Mouse (Mus musculus): ENCODE measurements around the gene Enpp3.
A peak's percentile ranks its signal among the peaks of the same experiment; 100 is the strongest.

Gene Enpp3

GRCm38 (mm10) chr10:24842676-24843075, at the start of gene Enpp3:
TSS of gene Enpp3 (minus strand) at chr10:24842823.
- no peak for DNase-seq (ENCODE audit: low read depth, low spot score)

GRCm38 (mm10) chr10:24888343-24888742, 45.7 kb upstream of the Enpp3 start:
- DNase-seq (ENCODE audit: low read depth, low spot score): no peak

- no peak for DNase-seq (ENCODE audit: low read depth, low spot score)
Measured at GRCm38 (mm10) chr10:24886008-24886407, 43.4 kb upstream of the Enpp3 start.

DNA sequence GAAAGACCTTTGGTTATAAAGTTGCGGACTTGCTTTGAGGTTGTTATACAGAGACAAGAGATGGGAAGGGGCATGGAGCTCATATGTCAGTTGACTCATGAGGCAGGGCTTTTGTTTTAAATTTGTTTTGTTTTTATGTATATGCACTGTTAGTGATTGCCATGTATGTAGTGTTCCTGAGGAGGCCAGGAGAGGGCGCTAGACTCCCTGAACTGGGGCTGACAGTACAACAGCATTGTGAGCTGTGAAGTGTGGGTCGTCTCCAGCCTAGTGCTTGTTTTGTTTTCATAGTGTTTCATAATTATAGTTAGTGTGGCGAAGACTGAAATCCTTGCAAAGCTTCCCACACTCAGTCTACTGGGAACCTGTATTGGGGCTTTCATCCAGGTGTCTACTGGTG, 31.0 kb upstream of the Enpp3 start:
- DNase-seq (ENCODE audit: low read depth, low spot score): no peak

GRCm38 (mm10) chr10:24869760-24870290, 27.2 kb upstream of the Enpp3 start, which contains the start of gene Med23:
TSS of gene Med23 (plus strand) at chr10:24869986.
- DNase-seq (ENCODE audit: low read depth, low spot score): peak; percentile 96

- no peak for DNase-seq (ENCODE audit: low read depth, low spot score)
Measured at GRCm38 (mm10) chr10:24864434-24864833, 21.8 kb upstream of the Enpp3 start.

DNA sequence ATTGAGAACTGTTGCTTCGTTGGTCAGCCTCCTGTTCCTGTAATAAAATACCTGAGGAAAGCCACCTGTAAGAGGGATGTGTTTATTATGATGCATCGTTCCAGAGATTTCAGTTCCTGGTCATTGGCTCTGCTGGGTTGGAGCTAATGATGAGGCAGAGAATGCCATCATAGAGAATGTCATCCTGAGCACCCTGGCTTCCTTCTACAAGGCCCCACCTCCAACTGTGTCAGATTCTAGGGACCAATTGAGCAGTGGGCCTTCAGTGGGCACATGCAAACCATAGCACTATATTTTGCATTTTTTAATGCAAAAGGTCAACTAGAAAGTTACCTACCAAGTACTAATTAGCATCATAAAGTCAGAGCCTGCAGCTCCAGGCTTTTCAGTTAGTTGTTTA, 20.5 kb upstream of the Enpp3 start:
- DNase-seq (ENCODE audit: low read depth, low spot score): no peak

DNA sequence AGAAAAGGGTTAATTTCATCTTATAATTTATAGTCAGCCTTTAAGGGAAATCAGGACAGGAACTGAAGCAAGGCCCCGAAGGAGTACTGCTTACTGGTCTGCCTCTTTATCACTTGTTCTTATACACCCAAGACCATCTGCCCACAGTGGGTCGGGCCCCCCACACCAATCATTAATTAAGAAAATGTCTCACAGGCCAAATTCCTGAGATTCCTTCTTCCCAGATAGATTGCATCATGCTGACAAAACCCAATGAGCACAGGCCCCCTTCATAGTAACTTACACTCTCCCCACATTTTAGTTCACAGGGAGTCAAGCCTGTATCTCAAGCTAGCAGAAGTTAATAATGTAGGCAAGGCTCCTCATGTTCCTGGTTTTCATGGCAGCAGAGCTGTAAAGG, 625 bp downstream of the Enpp3 start:
- no peak for DNase-seq (ENCODE audit: low read depth, low spot score)

- no peak for DNase-seq (ENCODE audit: low read depth, low spot score)
Measured at GRCm38 (mm10) chr10:24840795-24841194, 1.8 kb downstream of the Enpp3 start.

GRCm38 (mm10) chr10:24836366-24837038, 6.1 kb downstream of the Enpp3 start:
- no peak for DNase-seq (ENCODE audit: low read depth, low spot score)

GRCm38 (mm10) chr10:24835702-24836342, 6.8 kb downstream of the Enpp3 start:
- no peak for DNase-seq (ENCODE audit: low read depth, low spot score)

GRCm38 (mm10) chr10:24834634-24835371, 7.8 kb downstream of the Enpp3 start:
- DNase-seq (ENCODE audit: low read depth, low spot score): no peak

- no peak for DNase-seq (ENCODE audit: low read depth, low spot score)
Measured at GRCm38 (mm10) chr10:24832306-24832705, 10.3 kb downstream of the Enpp3 start.

GRCm38 (mm10) chr10:24831377-24832095, 11.1 kb downstream of the Enpp3 start:
- no peak for DNase-seq (ENCODE audit: low read depth, low spot score)

DNA sequence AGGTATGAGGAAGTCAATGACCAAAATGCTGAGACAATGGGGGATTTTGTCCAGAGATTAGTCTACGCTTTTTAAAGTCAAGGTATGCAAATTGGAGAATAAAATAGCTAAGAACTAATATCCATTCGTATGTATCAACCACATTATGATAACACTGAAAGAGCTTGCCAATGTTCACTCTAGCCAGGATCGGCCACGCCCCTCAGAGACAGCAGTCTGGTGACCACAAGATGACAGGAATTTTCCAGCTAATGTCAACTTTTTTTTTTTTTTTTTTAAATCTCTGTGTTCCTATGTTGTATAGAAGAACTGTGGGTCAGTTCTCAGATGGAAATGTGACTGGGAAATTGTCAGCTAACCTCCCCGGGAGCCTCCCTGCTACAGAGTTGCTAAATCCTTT, 12.2 kb downstream of the Enpp3 start:
- no peak for DNase-seq (ENCODE audit: low read depth, low spot score)

DNA sequence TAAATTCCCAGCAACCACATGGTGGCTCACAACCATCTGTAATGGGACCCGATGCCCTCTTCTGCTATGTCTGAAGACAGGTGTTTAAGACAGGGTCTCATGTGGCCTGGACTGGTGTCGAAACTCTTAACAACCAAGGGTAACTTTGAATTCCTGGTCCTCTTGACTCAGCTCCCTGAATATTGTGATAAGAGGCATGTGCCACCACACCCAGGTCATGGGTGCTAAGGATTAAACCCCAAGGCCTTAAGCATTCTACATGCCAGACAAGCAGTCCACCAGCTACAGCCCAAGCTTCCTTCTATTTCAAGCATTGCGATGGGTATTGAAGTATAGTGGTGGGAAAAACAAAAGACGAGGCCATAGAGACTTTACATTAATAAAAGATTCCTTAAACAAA, 14.5 kb downstream of the Enpp3 start:
- DNase-seq (ENCODE audit: low read depth, low spot score): no peak

DNA sequence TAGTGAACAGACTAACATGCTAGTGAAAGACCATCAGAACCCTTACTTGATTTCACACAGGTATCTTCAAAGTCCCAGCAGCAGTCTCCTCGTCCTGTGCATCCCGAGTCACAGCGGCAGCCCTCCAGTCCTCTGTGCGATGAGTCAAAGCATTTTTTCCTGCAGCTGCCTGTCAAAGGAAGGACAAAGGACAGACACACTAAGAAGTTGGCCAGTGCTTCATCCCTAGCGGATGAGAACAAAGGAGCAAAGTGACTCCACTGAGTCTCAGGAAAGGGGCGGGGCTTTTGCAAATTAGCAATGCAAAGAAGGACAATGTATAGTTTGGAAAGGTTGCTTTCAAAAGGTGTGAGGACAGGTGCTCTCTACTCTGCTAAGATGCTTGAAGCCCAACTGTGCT, 16.5 kb downstream of the Enpp3 start:
- no peak for DNase-seq (ENCODE audit: low read depth, low spot score)

DNA sequence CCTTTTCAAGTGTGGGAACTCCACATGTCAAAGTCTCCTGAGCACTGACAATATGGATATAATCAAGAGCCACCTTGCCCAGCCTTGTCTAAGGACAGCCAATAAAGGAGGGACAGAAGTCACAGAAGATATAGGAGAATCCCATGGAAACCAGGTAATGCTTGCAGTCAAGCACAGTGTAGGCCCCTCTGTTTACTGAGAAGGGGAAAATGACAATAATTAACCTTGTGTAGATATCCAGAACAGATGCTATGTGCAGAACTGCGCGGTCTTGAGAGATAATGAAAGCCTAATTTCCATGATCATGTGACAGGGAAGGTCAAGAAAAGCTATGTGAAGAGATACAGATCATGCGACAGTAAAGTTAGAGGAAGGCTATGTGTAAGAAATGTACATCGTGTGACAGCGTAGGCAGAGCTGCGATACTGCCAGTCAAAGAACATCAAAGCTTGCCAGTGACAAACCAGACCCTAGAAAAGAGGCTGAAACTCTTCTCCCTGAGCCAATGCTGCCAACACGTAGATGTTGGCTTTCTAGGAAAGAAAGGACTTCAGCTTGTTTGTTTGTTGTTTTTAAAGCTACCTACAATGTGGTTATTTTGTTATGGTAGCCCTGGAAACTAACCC, 17.1 kb downstream of the Enpp3 start:
- DNase-seq (ENCODE audit: low read depth, low spot score): no peak

DNA sequence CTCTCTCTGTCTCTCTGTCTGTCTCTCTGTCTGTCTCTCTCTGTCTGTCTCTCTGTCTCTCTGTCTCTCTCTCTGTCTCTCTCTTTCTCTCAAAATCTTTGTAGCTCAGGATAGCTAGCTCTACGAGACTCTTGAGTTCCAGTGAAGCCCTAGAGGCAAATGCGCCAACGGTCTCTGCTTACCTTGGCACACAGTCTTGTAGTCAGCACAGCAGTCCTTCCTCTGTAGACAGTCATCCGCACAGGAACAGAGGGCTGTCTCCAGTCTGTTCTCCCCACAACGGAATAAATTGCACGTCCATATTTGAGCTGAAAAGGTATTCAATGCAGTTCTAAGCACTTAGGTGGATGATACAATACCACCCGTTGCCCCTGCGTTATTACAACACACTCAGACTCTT, 18.0 kb downstream of the Enpp3 start:
- DNase-seq (ENCODE audit: low read depth, low spot score): no peak

GRCm38 (mm10) chr10:24823697-24824535, 18.7 kb downstream of the Enpp3 start:
- DNase-seq (ENCODE audit: low read depth, low spot score): no peak
